Mouse (Mus musculus): ENCODE measurements around the gene Wdr18. TPM values are rescaled to one million over a fixed set of nuclear protein-coding genes. Genes with fewer than 3 reads are reported as not detected.

Gene Wdr18
- polyA plus RNA-seq, 1 experiment from 2014 or later = 44.0 TPM

DNA sequence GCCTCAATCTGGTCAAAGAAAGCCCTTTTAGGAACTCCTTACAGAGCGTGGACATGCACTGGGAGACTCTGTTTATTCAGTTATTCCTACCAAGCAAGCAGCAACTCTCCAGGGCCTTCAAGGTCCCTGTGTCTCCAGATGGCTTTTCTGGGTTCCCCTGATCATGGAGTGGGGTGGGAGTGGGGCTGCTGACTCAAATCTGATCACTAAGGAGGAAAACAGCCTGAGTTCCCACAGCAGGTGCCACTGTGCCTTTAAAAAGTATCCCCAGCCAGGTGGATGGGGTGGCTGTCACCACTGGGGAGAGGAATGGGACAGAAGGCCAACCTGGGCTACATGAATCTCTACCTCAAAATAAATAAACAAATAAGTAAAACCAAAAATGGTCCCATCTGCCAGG lies 17.0 kb upstream of the Wdr18 start:
- no peak for TF ChIP-seq CTCF (IDR thresholded peaks at IDR 0.05; ENCODE audit: low read depth)
- no peak overlapping the region for H3K4me2 ChIP-seq (replicated peaks; ENCODE audit: low read depth)
- no peak overlapping the region for H3K4me3 ChIP-seq (ENCODE audit: low read depth, low read length)
- H3K9ac ChIP-seq (ENCODE audit: low read depth, low read length) = no peak overlapping the region
- WGBS = 42% methylated on average over 1 of the region's 1 CpGs
- H3K9me3 ChIP-seq (ENCODE audit: control insufficient read depth) = no peaks in the 10 kb centered on the region
- H3K4me1 ChIP-seq (replicated peaks; ENCODE audit: control insufficient read depth, insufficient read depth, low read length) = peaks cover 34% of the 10 kb centered on the region
- H3K27ac ChIP-seq (ENCODE audit: low read depth, low read length) = peak overlapping the region; percentile 88
- 0 out of 2 replicates have a peak, but pooled peaks have one; percentile 0 for ATAC-seq
- H3K27me3 ChIP-seq (replicated peaks; ENCODE audit: control insufficient read depth, insufficient read depth, low read length) = no peaks in the 10 kb centered on the region
- H3K36me3 ChIP-seq (ENCODE audit: control insufficient read depth, insufficient read depth) = peaks cover 27% of the 10 kb centered on the region

DNA sequence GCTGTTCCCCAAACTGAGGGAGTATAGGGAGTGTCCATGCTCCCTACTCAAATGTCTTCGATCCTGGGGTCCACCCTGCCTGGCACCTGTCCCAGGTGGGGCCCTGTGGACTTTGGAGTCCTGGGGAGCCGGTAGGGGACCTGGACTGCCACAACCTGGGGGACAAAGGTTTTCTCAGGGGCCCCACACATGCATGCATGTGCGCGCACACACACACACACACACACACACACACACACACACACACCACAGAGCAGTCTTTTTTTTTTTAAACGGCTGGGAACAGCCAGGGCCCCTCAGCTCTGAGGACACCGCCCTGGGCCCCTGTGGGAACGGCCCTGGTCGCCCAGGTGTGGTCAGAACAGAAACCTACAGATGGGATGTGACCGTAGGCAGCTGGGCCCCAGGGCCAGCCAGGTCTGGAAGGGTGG lies 16.5 kb upstream of the Wdr18 start:
- no peaks in the 10 kb centered on the region for H3K9me3 ChIP-seq (ENCODE audit: control insufficient read depth)
- peaks cover 30% of the 10 kb centered on the region for H3K36me3 ChIP-seq (ENCODE audit: control insufficient read depth, insufficient read depth)
- no peaks in the 10 kb centered on the region for H3K27me3 ChIP-seq (replicated peaks; ENCODE audit: control insufficient read depth, insufficient read depth, low read length)
- peaks cover 33% of the 10 kb centered on the region for H3K4me1 ChIP-seq (replicated peaks; ENCODE audit: control insufficient read depth, insufficient read depth, low read length)
- peak overlapping the region; percentile 64 for H3K4me2 ChIP-seq (replicated peaks; ENCODE audit: low read depth)
- H3K4me3 ChIP-seq (ENCODE audit: low read depth, low read length) = peak overlapping the region; percentile 21; the same call in 1 of the 2 replicates
- TF ChIP-seq CTCF (IDR thresholded peaks at IDR 0.05; ENCODE audit: low read depth) = no peak
- ATAC-seq = peak; percentile 87
- whole genome bisulfite sequencing = 33% methylated on average over 9 of the region's 9 CpGs
- no peak overlapping the region for H3K9ac ChIP-seq (ENCODE audit: low read depth, low read length)
- peak overlapping the region; percentile 88 for H3K27ac ChIP-seq (ENCODE audit: low read depth, low read length)

DNA sequence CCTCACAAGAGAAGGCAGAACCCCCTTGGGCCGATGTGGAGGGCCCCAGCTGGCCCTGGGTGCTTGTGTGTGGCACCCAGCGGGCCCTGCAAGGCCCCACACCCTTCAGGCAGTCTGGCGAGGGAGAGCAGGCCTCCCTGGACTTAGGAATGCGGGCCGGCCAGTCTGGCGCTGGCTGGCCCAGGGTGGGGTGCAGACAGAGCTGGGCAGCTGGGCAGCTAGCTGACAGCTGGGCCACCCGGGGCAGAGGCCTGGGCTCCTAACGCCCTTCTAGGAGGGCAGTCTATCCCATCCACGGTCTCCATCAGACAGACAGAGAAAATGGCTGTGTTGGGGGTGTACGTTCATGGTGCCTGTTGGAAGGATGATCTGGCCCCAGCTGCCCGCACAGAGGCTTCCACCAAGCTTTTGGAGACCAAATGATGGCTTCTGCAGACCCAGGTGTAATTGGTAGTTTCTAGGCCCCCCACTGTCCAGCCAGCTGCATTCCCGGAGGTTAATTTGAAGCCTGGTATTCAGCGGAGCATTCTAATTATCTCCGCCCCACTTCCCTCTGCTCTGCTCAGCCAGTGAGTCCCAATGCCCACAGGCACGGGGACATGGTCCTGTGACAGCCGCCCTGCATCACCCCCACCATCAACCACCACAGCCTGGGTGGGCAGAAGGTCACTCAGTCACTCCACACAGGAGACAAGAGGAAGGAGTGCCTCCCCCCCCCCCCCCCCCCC lies 14.3 kb upstream of the Wdr18 start:
- H3K9ac ChIP-seq (ENCODE audit: low read depth, low read length) = peak overlapping the region; percentile 40; the same call in 1 of the 2 replicates
- 0 out of 2 replicates have a peak overlapping the region, but pooled peaks have one; percentile 21 for H3K4me3 ChIP-seq (ENCODE audit: low read depth, low read length)
- H3K27me3 ChIP-seq (replicated peaks; ENCODE audit: control insufficient read depth, insufficient read depth, low read length) = no peaks in the 10 kb centered on the region
- H3K4me2 ChIP-seq (replicated peaks; ENCODE audit: low read depth) = peak overlapping the region; percentile 64
- 0 out of 2 replicates have a peak, but pooled peaks have one; percentile 10 for ATAC-seq
- H3K36me3 ChIP-seq (ENCODE audit: control insufficient read depth, insufficient read depth) = peaks cover 40% of the 10 kb centered on the region
- H3K9me3 ChIP-seq (ENCODE audit: control insufficient read depth) = no peaks in the 10 kb centered on the region
- TF ChIP-seq CTCF (IDR thresholded peaks at IDR 0.05; ENCODE audit: low read depth) = no peak
- WGBS = 20% methylated on average over 16 of the region's 16 CpGs
- peaks cover 24% of the 10 kb centered on the region for H3K4me1 ChIP-seq (replicated peaks; ENCODE audit: control insufficient read depth, insufficient read depth, low read length)
- H3K27ac ChIP-seq (ENCODE audit: low read depth, low read length) = peak overlapping the region; percentile 88

DNA sequence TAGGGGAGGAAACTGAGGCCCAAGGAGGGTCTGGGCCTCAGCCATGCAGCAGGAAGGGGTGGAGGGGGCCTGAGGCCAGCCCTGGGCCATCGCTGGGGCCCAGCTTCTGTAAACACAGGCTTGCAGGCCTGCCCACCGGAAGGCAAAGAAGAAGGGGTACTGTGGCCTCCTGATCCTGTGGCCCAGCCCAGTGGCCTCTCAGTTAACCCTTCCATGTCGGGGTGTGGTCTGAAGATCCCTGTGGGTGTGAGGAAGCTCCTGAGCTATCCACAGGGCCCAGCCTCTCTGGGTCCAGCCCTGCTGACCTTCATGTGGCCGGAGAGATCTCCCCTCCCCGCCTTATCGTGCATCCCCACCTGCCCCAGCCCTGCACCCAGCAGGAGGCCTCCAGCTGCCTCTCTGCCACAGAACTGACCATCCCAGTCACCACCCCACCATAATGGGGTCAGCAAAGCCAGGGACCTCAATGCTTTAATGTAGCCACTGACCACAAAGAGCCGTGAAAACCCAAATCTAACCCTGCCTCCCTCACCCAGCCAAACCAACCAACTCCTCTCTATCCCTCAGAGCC lies 13.1 kb upstream of the Wdr18 start:
- 16% methylated on average over 7 of the region's 7 CpGs for WGBS
- peak; percentile 36 for ATAC-seq
- H3K27ac ChIP-seq (ENCODE audit: low read depth, low read length) = peak overlapping the region; percentile 88
- H3K4me1 ChIP-seq (replicated peaks; ENCODE audit: control insufficient read depth, insufficient read depth, low read length) = peaks cover 24% of the 10 kb centered on the region
- H3K4me3 ChIP-seq (ENCODE audit: low read depth, low read length) = peak overlapping the region; percentile 21; the same call in 1 of the 2 replicates
- H3K9ac ChIP-seq (ENCODE audit: low read depth, low read length) = peak overlapping the region; percentile 40
- peaks cover 42% of the 10 kb centered on the region for H3K36me3 ChIP-seq (ENCODE audit: control insufficient read depth, insufficient read depth)
- no peaks in the 10 kb centered on the region for H3K27me3 ChIP-seq (replicated peaks; ENCODE audit: control insufficient read depth, insufficient read depth, low read length)
- H3K9me3 ChIP-seq (ENCODE audit: control insufficient read depth) = no peaks in the 10 kb centered on the region
- H3K4me2 ChIP-seq (replicated peaks; ENCODE audit: low read depth) = peak overlapping the region; percentile 64
- TF ChIP-seq CTCF (IDR thresholded peaks at IDR 0.05; ENCODE audit: low read depth) = no peak

GRCm38 (mm10) chr10:79947502-79947901 lies 12.4 kb upstream of the Wdr18 start:
- 61% methylated on average over 6 of the region's 6 CpGs for WGBS
- H3K4me3 ChIP-seq (ENCODE audit: low read depth, low read length) = no peak overlapping the region
- peaks cover 24% of the 10 kb centered on the region for H3K4me1 ChIP-seq (replicated peaks; ENCODE audit: control insufficient read depth, insufficient read depth, low read length)
- no peak for ATAC-seq
- no peaks in the 10 kb centered on the region for H3K27me3 ChIP-seq (replicated peaks; ENCODE audit: control insufficient read depth, insufficient read depth, low read length)
- H3K9ac ChIP-seq (ENCODE audit: low read depth, low read length) = no peak overlapping the region
- peak overlapping the region; percentile 88; the same call in 1 of the 2 replicates for H3K27ac ChIP-seq (ENCODE audit: low read depth, low read length)
- no peak for TF ChIP-seq CTCF (IDR thresholded peaks at IDR 0.05; ENCODE audit: low read depth)
- peak overlapping the region; percentile 64 for H3K4me2 ChIP-seq (replicated peaks; ENCODE audit: low read depth)
- no peaks in the 10 kb centered on the region for H3K9me3 ChIP-seq (ENCODE audit: control insufficient read depth)
- peaks cover 44% of the 10 kb centered on the region for H3K36me3 ChIP-seq (ENCODE audit: control insufficient read depth, insufficient read depth)

DNA sequence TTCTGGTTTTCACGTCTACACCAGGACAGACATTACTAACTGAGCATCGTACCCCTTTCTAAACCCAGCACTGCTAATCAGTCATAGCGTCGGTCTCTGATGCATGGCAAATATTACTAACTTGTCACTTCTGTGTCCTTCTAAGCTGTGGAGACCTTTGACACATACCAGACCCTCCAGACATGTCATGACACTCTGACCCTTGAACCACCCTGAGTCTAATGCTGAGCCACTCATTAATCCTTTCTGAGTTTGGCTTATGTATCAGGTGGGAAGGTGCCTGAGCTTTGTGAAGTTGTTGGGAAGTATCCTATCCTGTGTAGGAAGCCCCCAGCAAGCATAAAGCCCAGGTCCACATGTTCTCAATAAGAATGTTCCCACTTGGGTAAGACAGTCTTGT lies 10.1 kb upstream of the Wdr18 start:
- H3K9ac ChIP-seq (ENCODE audit: low read depth, low read length) = no peak overlapping the region
- no peaks in the 10 kb centered on the region for H3K27me3 ChIP-seq (replicated peaks; ENCODE audit: control insufficient read depth, insufficient read depth, low read length)
- no peak for ATAC-seq
- no peak overlapping the region for H3K4me3 ChIP-seq (ENCODE audit: low read depth, low read length)
- H3K4me1 ChIP-seq (replicated peaks; ENCODE audit: control insufficient read depth, insufficient read depth, low read length) = peaks cover 20% of the 10 kb centered on the region
- no peak for TF ChIP-seq CTCF (IDR thresholded peaks at IDR 0.05; ENCODE audit: low read depth)
- H3K36me3 ChIP-seq (ENCODE audit: control insufficient read depth, insufficient read depth) = peaks cover 48% of the 10 kb centered on the region
- H3K27ac ChIP-seq (ENCODE audit: low read depth, low read length) = no peak overlapping the region
- H3K4me2 ChIP-seq (replicated peaks; ENCODE audit: low read depth) = no peak overlapping the region
- 62% methylated on average over 4 of the region's 4 CpGs for WGBS
- H3K9me3 ChIP-seq (ENCODE audit: control insufficient read depth) = no peaks in the 10 kb centered on the region

Data from intestine, postnatal 0 days (tissue).